Comparison of ENCODE assay signal across 29 mouse cellular contexts in genomic region chr9:34753891-34754290, GRCm38 (mm10).
DNase-seq lines count a peak whose midpoint lies in the region; ATAC-seq and TF ChIP-seq lines count a peak whose summit lies in the region.
"Had no signal": no experiment of that assay in that cellular context is flagged by ENCODE, and none has a peak within 500 bp of the region (broad histone marks: within the 10 kb centered on the region; RNA-seq: fewer than 3 reads in every experiment).

No protein-coding gene starts in this region.

- no peak for DNase-seq in forebrain, embryonic 10.5 days (ENCODE audit: extremely low spot score, low spot score)
- DNase-seq in midbrain, embryonic 11.5 days (ENCODE audit: low spot score, missing footprints), result no peak
- DNase-seq in thymus, adult 2 months, result no peak
- no peak for DNase-seq in lung, postnatal 25 days (ENCODE audit: low spot score)
- no peak for DNase-seq in lung, postnatal 0 days (ENCODE audit: low spot score)
- DNase-seq: adrenal gland, adult 8-10 months; adrenal gland, postnatal 25 days; cerebellum, adult 11-12 months; cerebellum, adult 8-10 months; cerebellum, postnatal 10 days; cerebellum, postnatal 36 days; embryo, embryonic 11 days; forebrain, postnatal 0 days; gastrocnemius, adult 2 months; gastrocnemius, postnatal 14 days; heart, adult 11 months had no signal

- H3K9ac ChIP-seq in forebrain, embryonic 12.5 days, result no peak overlapping the region
- H3K9ac ChIP-seq in midbrain, embryonic 11.5 days (ENCODE audit: low read length), result no peak overlapping the region
- no peak overlapping the region for H3K9ac ChIP-seq in midbrain, embryonic 16.5 days (ENCODE audit: low read depth, low read length)
- H3K9ac ChIP-seq in midbrain, embryonic 13.5 days (replicated peaks), result no peak overlapping the region
- no peak overlapping the region for H3K9ac ChIP-seq in lung, postnatal 0 days (replicated peaks; ENCODE audit: low read depth)
- H3K9ac ChIP-seq: embryonic facial prominence, embryonic 13.5 days; forebrain, postnatal 0 days; hindbrain, embryonic 13.5 days had no signal

- 0 out of 2 replicates have a peak, but pooled peaks have one; percentile 5 for ATAC-seq in forebrain, embryonic 12.5 days (ENCODE audit: low FRiP score)
- no peak for ATAC-seq in midbrain, embryonic 11.5 days (ENCODE audit: low FRiP score)
- no peak for ATAC-seq in midbrain, embryonic 16.5 days
- ATAC-seq in midbrain, embryonic 13.5 days, result no peak
- ATAC-seq in lung, postnatal 0 days, result no peak
- ATAC-seq: activated CD4-positive, CD25-positive, alpha-beta regulatory T cell, adult 4 months; forebrain, embryonic 14.5 days; forebrain, postnatal 0 days; hindbrain, embryonic 16.5 days; Patski had no signal

- peaks cover 20% of the 10 kb centered on the region for H3K4me1 ChIP-seq in forebrain, embryonic 12.5 days
- H3K4me1 ChIP-seq in forebrain, embryonic 10.5 days, result peaks cover 17% of the 10 kb centered on the region
- H3K4me1 ChIP-seq in midbrain, embryonic 11.5 days (ENCODE audit: control insufficient read depth, insufficient read depth, low read length), result peaks cover 4% of the 10 kb centered on the region
- H3K4me1 ChIP-seq in midbrain, embryonic 16.5 days (ENCODE audit: control insufficient read depth, insufficient read depth, low read length), result peaks cover 3% of the 10 kb centered on the region; the same call in 1 of the 2 replicates
- peaks cover 27% of the 10 kb centered on the region for H3K4me1 ChIP-seq in midbrain, embryonic 13.5 days (replicated peaks)
- no peaks in the 10 kb centered on the region for H3K4me1 ChIP-seq in thymus, adult 2 months (replicated peaks; ENCODE audit: control insufficient read depth, insufficient read depth, low read length)
- H3K4me1 ChIP-seq in lung, postnatal 0 days (ENCODE audit: insufficient read depth, low read depth, low read length), result no peaks in the 10 kb centered on the region
- H3K4me1 ChIP-seq: embryonic facial prominence, embryonic 13.5 days had no signal

- H3K27me3 ChIP-seq in forebrain, embryonic 12.5 days, result peaks cover 7% of the 10 kb centered on the region; the same call in 1 of the 2 replicates
- H3K27me3 ChIP-seq in forebrain, embryonic 10.5 days (ENCODE audit: poor library complexity, severe bottlenecking), result peaks cover 6% of the 10 kb centered on the region
- H3K27me3 ChIP-seq in midbrain, embryonic 11.5 days (ENCODE audit: control insufficient read depth, insufficient read depth, low read length), result no peaks in the 10 kb centered on the region
- H3K27me3 ChIP-seq in midbrain, embryonic 16.5 days (ENCODE audit: control insufficient read depth, insufficient read depth, low read depth, low read length), result no peaks in the 10 kb centered on the region
- H3K27me3 ChIP-seq in midbrain, embryonic 13.5 days, result 0 out of 2 replicates have a peak, but pooled peaks cover 10% of the 10 kb centered on the region
- H3K27me3 ChIP-seq in thymus, adult 2 months (ENCODE audit: control insufficient read depth, insufficient read depth, low read length), result no peaks in the 10 kb centered on the region
- no peaks in the 10 kb centered on the region for H3K27me3 ChIP-seq in lung, postnatal 0 days (replicated peaks; ENCODE audit: insufficient read depth, low read length)
- H3K27me3 ChIP-seq: embryonic facial prominence, embryonic 13.5 days; hindbrain, embryonic 13.5 days; Patski had no signal

- no peak for TF ChIP-seq CTCF in thymus, adult 2 months (IDR thresholded peaks at IDR 0.05; ENCODE audit: borderline replicate concordance, control insufficient read depth, extremely low read depth, insufficient read depth, low read length, poor library complexity)
- no peak for TF ChIP-seq CTCF in lung, postnatal 0 days (IDR thresholded peaks at IDR 0.05)

- 69% methylated on average over 5 of the region's 5 CpGs for WGBS in forebrain, embryonic 12.5 days
- WGBS in forebrain, embryonic 10.5 days, result 82% methylated on average over 5 of the region's 5 CpGs
- WGBS in midbrain, embryonic 11.5 days, result 62% methylated on average over 5 of the region's 5 CpGs
- 57% methylated on average over 5 of the region's 5 CpGs for WGBS in midbrain, embryonic 16.5 days
- 65% methylated on average over 5 of the region's 5 CpGs for WGBS in midbrain, embryonic 13.5 days
- 69% methylated on average over 5 of the region's 5 CpGs for WGBS in thymus, adult 2 months
- 76% methylated on average over 5 of the region's 5 CpGs for WGBS in lung, postnatal 0 days

- H3K9me3 ChIP-seq in forebrain, embryonic 12.5 days, result no peaks in the 10 kb centered on the region
- H3K9me3 ChIP-seq in forebrain, embryonic 10.5 days, result no peaks in the 10 kb centered on the region
- no peaks in the 10 kb centered on the region for H3K9me3 ChIP-seq in midbrain, embryonic 11.5 days (ENCODE audit: control insufficient read depth, low read length)
- H3K9me3 ChIP-seq in midbrain, embryonic 16.5 days (replicated peaks; ENCODE audit: control insufficient read depth, low read length, poor library complexity, severe bottlenecking), result no peaks in the 10 kb centered on the region
- no peaks in the 10 kb centered on the region for H3K9me3 ChIP-seq in midbrain, embryonic 13.5 days
- H3K9me3 ChIP-seq in lung, postnatal 0 days (ENCODE audit: low read length), result no peaks in the 10 kb centered on the region
- H3K9me3 ChIP-seq: embryonic facial prominence, embryonic 10.5 days; embryonic facial prominence, embryonic 13.5 days; G1E; hindbrain, embryonic 13.5 days had no signal

- no peaks in the 10 kb centered on the region for H3K36me3 ChIP-seq in forebrain, embryonic 12.5 days (replicated peaks)
- no peaks in the 10 kb centered on the region for H3K36me3 ChIP-seq in forebrain, embryonic 10.5 days (replicated peaks)
- no peaks in the 10 kb centered on the region for H3K36me3 ChIP-seq in midbrain, embryonic 11.5 days (ENCODE audit: control insufficient read depth, insufficient read depth, low read length)
- H3K36me3 ChIP-seq in midbrain, embryonic 16.5 days (ENCODE audit: control insufficient read depth, insufficient read depth, low read length), result no peaks in the 10 kb centered on the region
- H3K36me3 ChIP-seq in midbrain, embryonic 13.5 days, result no peaks in the 10 kb centered on the region
- no peaks in the 10 kb centered on the region for H3K36me3 ChIP-seq in thymus, adult 2 months (ENCODE audit: control insufficient read depth, insufficient read depth, low read length)
- H3K36me3 ChIP-seq in lung, postnatal 0 days (ENCODE audit: insufficient read depth, low read length), result no peaks in the 10 kb centered on the region
- H3K36me3 ChIP-seq: embryonic facial prominence, embryonic 10.5 days; embryonic facial prominence, embryonic 13.5 days; G1E; hindbrain, embryonic 13.5 days had no signal

- no peak for TF ChIP-seq EP300 in lung, postnatal 0 days (IDR thresholded peaks at IDR 0.05)

- no peak overlapping the region for H3K4me3 ChIP-seq in forebrain, embryonic 12.5 days (replicated peaks)
- H3K4me3 ChIP-seq in forebrain, embryonic 10.5 days, result no peak overlapping the region
- H3K4me3 ChIP-seq in midbrain, embryonic 11.5 days (ENCODE audit: low read depth, low read length), result no peak overlapping the region
- H3K4me3 ChIP-seq in midbrain, embryonic 16.5 days (ENCODE audit: low read depth, low read length), result no peak overlapping the region
- H3K4me3 ChIP-seq in midbrain, embryonic 13.5 days (replicated peaks), result no peak overlapping the region
- H3K4me3 ChIP-seq in thymus, adult 2 months (ENCODE audit: control insufficient read depth, insufficient read depth, low read length), result no peak overlapping the region
- H3K4me3 ChIP-seq in lung, postnatal 0 days (ENCODE audit: low read depth, low read length), result no peak overlapping the region
- H3K4me3 ChIP-seq: embryonic facial prominence, embryonic 10.5 days; embryonic facial prominence, embryonic 13.5 days; erythroblast, embryonic 14.5 days; gastrocnemius, adult 2 months; hindbrain, embryonic 13.5 days had no signal

- peak overlapping the region; percentile 26; the same call in 1 of the 2 replicates for H3K27ac ChIP-seq in forebrain, embryonic 12.5 days
- no peak overlapping the region; the same call in 1 of the 2 replicates for H3K27ac ChIP-seq in forebrain, embryonic 10.5 days
- H3K27ac ChIP-seq in midbrain, embryonic 11.5 days (ENCODE audit: low read depth, low read length), result peak overlapping the region; percentile 58
- H3K27ac ChIP-seq in midbrain, embryonic 16.5 days (ENCODE audit: low read length), result no peak overlapping the region
- peak overlapping the region; percentile 54 for H3K27ac ChIP-seq in midbrain, embryonic 13.5 days
- H3K27ac ChIP-seq in thymus, adult 2 months (ENCODE audit: control insufficient read depth, insufficient read depth, low read length), result no peak overlapping the region
- no peak overlapping the region for H3K27ac ChIP-seq in lung, postnatal 0 days (ENCODE audit: low read length)
- H3K27ac ChIP-seq: embryonic facial prominence, embryonic 10.5 days; embryonic facial prominence, embryonic 13.5 days; gastrocnemius, adult 2 months; hindbrain, embryonic 13.5 days had no signal

- no peak for TF ChIP-seq POLR2A in thymus, adult 2 months (IDR thresholded peaks at IDR 0.05; ENCODE audit: control insufficient read depth, extremely low read depth, insufficient read depth, low read length, poor library complexity)

- H3K4me2 ChIP-seq in forebrain, embryonic 12.5 days, result no peak overlapping the region
- H3K4me2 ChIP-seq in midbrain, embryonic 11.5 days, result no peak overlapping the region
- H3K4me2 ChIP-seq in midbrain, embryonic 16.5 days (ENCODE audit: low read length), result no peak overlapping the region
- no peak overlapping the region for H3K4me2 ChIP-seq in midbrain, embryonic 13.5 days (replicated peaks)
- no peak overlapping the region for H3K4me2 ChIP-seq in lung, postnatal 0 days (replicated peaks; ENCODE audit: low read depth, low read length)
- H3K4me2 ChIP-seq: embryonic facial prominence, embryonic 13.5 days; heart, embryonic 11.5 days; hindbrain, embryonic 13.5 days had no signal

Comparison
In these comparisons a context has a peak if more than half of its experiments do, and no peak if none do; other contexts are left out.
1. H3K27ac ChIP-seq: peak in forebrain, embryonic 12.5 days (single experiment), midbrain, embryonic 11.5 days (single experiment) and midbrain, embryonic 13.5 days (single experiment); none in forebrain, embryonic 10.5 days (single experiment), midbrain, embryonic 16.5 days (single experiment), thymus, adult 2 months (single experiment) and lung, postnatal 0 days (single experiment).